Mouse (Mus musculus): ENCODE measurements around the gene Pelo.

The Pelo gene

DNA sequence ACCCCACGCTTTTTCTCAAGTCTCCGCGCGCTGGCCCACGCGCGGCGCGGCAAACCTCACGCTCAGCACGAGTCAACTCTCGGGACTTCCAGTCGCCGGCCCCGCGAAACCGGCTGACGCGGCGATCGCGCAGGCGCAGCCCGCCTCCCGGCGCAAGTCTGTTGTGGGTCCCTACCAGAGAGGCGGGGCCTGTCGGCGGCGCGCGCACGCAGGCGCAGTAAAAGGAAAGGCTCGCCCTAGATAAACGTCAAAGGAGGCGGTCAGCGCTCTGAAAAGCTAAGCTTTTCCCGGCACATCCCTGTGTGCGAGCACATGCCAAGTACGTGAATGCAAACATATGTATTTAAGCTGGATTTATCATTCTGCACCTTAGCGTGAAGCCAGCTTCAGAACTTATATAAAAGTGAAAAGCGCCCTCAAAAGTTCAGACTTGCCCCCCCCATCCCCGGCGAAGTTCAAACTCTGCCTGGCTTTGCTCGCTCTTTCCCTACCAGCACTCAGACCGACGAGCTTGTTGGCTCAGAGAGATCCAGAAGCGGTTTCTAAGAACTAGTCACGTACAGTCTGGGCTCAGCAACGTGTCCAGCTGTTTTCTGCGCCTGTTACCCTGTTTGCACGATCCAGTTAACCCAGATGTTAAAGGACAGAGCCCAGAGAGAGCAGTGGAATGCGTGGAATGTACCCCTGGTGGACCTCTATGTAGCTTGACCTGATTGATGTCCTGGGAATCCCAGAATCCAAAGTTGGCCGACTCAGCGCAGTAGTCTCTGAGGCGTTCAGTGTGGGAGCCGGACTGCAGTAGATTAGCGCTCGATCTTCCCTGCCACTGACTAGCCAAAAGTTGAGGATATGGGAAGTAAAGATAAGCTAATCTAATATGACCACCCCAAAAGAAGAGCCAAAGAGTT lies at the start of gene Pelo:
Gene Pelo (minus strand): TSS at position 118 of the 908 bp plus-strand sequence.
- peak; percentile 96 for DNase-seq

DNA sequence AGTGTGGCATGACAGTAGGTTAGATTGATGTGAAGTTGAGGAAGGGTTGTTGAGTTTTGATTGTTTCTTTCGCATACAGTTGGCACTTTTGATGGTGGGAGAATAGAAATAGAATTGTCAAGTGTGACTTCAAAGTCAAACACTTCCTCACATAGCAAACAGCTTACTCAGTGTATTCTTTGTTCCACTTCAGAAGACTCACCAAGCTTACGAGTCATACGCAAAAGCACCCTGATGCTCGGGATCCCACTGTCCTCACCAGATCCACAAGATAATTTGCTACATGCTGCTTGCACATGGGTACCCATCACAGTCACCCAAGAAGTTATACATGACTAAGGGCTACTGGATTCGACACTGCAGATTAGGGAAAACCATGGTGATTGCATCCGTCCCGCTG lies 48.5 kb upstream of the Pelo start:
- DNase-seq, result no peak

DNA sequence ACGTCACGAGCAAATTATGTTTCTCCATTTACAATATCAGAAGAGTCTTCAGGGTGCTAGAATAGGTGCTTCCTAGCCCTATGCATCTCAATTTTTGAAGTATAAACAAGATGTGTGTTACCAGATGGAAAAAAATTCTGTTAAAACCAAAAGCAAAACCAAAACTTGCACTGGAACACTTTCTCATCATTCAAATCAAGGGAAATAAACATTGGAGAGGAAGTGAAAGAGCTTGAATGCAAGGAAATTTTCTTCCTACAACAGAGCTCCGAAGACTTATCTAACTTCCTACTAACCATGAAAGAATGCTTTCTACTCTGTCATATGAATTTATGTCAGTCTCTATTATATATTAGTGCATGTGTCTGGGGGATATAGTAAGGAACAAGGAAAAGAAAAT lies 46.8 kb upstream of the Pelo start:
- no peak for DNase-seq

DNA sequence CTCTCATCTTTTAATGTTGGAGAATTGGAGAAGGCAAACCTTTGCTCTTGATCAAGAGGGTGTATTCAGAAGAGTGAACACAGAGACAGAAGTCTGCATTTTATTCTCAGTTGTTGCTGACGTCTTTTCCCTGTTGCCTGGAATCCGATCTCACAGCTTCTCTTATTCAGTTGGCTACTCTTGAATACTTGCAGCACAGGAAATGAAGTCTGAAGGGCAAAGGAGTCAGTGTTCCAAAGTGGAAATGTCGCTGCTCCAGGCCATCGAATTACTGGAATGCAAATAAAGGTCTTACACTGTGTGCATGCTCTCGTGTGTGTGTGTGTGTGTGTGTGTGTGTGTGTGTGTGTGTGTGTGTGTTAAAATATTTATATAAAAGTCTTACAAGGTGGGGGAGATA lies 42.4 kb upstream of the Pelo start:
- no peak for DNase-seq

DNA sequence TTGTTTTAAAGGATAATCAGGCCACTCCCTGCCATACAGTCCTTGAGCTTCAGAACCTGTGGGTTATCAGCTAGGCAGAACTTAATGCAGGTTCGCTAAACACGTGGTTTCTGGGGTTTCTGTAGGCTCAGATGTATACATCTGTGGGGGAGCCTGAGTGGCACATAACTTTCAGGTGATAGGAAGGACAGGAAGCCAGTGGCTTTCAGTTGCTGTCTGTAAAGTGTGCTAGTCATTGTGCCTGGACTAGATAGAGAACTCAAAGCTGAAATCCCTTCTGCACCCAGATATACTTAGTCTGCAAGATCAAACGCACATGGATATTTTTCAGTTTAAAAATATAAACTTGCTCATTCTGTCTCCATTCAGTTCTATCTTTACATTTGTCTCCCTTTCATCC lies 41.4 kb upstream of the Pelo start:
- DNase-seq, result no peak

DNA sequence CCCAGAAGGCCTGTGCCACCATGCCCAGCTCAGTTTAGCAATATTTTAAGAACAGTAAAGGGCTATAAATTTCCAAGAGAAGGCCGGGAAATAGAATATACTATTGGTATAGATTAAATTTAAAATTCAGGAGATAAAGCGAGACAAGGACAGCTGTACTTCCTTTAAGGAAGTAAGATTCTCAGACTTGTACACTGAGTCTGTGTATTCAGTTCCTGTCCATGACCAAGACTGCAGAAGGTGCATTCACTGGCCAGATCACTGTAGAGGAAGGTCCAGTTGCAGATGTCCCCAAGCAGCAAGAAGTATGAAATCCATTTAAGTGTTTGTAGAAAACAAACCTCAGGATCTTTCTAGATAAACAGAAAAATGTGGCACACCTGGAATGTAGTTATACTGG lies 40.0 kb upstream of the Pelo start:
- DNase-seq, result no peak

DNA sequence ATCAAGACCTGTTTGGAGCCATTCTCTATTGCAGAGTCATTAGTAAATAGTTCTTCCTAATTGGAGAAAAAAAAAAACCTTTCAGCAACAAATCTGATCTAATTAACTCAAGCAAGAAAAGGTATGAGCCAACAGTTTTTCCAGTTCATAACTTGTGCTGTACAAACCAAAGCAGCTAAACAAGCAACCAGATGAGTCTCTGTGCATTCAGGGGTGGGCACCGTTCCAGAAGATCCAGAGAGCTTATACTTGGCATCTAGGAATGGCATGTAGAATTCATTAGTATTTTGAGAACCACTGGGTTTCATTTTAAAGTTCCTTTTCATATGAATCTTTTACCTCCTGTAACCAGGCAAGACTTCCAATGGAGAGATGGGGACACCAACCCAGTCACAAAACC lies 37.8 kb upstream of the Pelo start:
- DNase-seq, result no peak

DNA sequence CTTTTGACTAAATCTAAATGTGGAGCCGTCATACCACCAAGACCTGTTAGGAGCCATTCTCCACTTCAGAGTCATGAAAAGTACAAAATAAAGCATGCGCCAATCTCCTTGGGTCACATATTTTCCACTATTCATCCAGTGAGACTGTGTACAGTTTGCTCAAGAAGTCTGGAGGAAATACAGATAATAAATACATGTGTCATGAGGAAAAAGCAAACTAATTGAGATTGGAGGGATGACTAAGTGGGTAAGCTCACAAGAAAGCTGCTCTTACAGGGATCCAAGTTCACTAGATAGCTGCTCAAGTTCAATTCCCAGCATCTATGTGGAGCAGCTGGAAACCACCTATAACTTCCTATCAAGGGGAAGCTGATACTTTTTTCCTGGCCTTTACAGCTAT lies 36.5 kb upstream of the Pelo start:
- no peak for DNase-seq

DNA sequence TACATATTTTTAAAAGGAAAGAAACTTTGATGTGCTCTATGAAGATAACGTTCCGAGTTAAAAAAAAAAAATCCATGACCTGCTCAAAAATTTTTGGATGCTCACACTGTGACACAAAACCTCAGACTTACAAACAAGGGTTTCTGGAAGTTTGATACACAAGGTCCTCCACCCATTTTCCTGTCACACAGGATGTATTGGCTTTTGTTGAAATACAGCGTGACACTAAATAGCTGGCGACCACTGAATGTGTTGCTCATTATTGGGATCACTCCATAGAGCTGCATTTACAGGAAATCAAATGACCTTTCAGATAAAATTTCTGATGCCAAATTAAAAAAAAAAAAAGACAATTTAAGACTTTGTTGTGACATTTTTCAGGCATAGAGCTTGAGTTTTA lies 35.1 kb upstream of the Pelo start:
- DNase-seq, result no peak

DNA sequence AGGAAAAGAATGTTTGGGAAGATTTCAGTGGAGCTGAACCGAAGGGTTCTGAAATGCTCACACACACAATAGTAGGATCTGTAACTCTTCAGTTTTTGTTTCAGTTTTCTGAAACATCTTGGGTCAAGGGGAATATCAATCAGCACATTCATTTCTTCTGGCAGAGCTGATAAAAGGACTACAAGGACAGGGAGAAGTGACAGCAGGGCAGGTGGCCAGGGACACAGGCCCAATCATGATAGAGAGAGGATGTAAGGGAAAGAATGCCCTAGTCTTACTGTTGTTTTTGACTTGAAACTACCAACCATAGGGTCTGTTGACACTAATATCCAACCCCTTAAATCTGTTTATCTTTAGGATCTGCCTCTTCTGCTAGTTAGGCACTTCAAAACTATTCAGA lies 34.5 kb upstream of the Pelo start:
- no peak for DNase-seq

DNA sequence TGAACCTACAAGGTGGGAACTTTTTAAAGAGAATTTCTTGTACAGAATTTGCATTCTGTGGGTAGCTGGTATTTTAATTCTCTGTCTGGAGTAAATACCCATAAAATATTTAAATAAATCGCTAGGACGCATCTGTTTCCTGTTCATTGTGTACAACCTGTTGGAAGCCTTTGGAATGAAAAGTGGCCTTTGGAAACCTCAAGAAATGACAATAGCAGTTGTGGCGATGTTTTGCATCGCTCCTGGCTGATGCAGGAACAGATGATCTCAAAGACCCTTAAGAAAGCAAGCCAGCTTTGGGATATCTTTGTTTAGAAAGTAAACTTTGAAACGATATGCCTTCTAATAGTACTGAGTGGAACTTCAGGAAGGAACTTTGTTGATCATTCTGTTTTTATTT lies 28.8 kb upstream of the Pelo start:
- no peak for DNase-seq

DNA sequence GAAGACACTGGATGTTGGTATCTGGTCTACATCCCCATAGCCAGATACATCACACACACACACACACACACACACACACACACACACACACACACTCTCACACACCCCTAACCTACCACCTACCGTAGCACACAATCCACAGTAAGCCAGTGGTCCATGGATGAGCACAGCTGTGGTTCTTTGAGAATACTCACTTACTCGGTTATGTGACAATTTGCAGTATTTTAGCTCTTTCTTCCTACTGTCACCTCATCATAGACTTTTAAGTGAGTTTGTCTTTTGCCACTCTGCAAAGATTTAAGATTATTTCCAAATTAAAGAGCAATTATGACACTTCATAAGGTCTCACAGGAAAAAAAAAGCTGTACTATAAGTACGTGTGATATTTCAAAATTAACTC lies 28.2 kb upstream of the Pelo start:
- no peak for DNase-seq

DNA sequence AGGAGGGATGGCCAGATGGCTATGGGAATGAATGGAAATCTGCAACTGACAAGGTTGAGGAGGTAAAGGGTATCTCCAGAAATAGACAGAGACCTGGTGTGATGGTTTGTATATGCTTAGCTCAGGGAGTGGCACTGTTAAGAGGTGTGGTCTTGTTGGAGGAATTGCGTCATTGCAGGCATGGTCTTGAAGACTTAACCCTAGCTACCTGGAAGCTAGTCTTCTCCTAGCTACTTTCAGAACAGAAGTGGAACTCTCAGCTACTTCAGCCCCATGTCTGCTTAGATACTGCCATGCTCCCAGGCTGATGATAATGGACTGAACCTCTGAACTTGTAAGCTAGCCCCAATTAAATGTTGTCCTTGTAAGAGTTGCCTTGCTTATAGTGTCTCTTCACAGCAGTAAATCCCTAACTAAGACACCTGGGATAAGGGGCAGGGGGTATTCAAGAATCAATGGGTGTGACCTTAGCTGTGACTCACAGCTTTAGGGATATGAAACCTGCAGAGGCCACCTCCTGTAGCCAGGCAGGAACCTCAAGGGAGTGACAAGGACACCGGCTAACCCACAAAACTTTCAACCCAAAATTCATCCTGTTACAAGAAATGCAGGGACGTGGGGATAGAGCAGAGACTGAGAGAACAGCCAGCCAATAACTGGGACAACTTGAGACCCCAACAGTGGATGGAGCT lies 27.1 kb upstream of the Pelo start:
- no peak for DNase-seq

DNA sequence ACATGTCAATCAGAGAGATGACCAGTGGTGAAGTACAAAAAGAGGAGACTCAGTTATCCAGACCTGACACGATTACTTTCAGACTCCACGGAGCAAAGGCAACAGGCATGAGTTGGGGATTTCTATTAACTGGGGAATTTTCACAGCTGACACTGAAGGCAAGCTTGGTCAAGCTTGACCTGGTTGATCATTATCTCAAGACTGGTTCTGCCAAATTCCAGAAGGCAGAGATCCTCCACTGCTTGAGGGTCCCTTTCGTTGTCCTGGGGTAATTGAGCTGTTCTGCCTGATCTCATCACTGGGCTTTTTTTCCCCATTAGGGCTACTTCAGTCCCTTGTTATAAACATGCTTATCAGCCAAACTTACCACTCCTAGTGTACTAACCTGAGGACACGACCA lies 19.6 kb upstream of the Pelo start:
- no peak for DNase-seq

DNA sequence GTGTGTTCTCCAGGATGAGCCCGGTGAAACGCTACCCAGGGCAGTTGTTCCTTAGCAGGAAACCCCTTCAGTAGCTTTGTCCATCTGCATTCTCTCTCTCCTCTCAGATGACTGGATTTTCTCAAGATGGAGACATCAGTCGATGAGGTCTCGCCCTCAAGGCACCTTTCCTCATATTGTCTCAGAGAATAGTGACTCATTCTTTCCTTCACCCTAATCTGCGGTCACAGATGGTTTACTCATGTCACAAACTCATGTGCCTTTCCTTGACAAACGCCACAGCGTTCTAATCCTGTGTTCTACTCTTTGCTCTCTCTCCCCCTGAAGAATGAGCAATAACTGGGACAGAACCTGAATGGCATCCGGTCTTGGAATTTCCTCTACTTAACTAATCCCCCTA lies 17.4 kb upstream of the Pelo start:
- DNase-seq, result no peak

DNA sequence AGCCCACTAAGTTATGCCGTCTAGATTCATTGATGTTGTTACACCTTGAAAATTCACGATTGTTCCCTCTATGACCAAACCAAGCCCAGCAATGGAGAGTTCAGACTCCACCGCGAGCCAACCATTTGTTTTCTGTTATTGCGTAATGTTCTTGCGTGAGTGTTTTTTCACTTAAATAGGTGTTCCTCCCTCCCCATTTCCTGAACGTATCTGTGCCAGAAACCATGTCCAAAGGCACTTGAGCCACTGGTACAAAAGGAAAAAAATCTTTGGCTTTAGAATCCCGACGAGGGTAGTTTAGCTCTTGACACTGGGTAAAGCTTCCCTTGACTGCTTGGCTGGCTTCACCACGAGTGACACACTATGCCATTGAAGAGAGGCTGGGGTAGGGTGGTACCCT lies 16.2 kb upstream of the Pelo start:
- no peak for DNase-seq

DNA sequence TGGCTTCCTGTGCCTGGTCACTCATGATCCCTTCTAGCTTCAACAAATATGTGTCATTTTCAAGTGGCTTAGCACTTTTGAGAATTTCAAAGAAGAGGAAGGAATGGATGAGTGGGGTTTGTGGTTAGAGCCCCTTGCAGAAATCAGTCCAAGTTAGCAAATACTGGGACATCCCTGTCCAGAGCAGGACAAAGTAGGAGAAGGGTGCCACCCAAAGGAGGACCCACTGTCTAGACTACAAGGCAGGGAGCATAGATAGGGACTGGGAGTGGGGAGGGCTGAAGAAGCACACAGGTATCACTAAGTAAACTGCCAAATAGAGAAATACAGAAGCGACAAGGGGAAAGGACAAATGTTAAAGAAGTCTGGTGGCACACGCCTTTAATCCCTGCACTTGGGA lies 12.8 kb upstream of the Pelo start:
- DNase-seq, result no peak

DNA sequence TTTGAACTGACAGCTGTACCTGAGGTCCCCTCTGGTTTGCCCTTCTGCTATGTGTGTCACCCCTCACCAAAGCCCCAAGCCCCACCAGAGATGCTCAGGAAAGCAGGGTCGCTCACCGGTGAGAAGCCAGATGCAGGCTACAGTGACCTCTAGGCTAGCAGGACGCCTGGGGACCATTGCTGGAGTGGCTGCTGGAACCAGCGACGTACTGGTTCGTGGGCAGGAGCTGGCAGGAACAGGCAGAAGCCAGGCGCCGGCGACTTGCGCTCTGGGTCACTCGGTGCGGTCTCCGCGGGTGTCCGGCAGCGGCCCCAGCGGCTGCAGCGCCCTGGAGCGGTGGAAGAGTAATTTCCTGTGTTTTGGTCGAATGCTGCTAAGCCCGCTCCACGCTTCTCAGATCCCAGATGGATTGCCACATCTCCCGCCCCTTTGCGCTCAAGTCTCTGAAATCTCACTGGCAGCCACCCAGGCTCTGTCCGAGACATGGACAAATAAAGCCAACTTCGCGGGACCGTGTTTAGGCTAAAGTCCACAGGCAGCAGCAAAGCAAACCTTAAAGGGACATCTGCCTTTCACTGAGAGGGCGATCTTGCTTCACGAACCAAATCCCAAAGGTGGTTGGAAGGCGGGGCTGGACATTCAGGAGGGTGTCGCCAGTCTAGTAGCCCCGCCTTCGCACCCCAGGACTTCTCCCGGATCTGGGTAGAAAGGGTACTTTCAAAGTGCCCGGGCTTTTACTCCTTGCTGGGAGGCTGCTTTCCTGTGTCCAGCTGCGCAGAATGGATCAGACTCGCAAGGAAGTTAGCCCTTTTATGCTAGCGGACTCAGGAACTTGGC lies 11.6 kb upstream of the Pelo start, which contains the start of the genes Gm49395 and Itga1:
Gene Gm49395 (minus strand): TSS at position 567 of the 837 bp plus-strand sequence.
Gene Itga1 (minus strand): TSS at position 610 of the 837 bp plus-strand sequence.
- DNase-seq, result no peak

DNA sequence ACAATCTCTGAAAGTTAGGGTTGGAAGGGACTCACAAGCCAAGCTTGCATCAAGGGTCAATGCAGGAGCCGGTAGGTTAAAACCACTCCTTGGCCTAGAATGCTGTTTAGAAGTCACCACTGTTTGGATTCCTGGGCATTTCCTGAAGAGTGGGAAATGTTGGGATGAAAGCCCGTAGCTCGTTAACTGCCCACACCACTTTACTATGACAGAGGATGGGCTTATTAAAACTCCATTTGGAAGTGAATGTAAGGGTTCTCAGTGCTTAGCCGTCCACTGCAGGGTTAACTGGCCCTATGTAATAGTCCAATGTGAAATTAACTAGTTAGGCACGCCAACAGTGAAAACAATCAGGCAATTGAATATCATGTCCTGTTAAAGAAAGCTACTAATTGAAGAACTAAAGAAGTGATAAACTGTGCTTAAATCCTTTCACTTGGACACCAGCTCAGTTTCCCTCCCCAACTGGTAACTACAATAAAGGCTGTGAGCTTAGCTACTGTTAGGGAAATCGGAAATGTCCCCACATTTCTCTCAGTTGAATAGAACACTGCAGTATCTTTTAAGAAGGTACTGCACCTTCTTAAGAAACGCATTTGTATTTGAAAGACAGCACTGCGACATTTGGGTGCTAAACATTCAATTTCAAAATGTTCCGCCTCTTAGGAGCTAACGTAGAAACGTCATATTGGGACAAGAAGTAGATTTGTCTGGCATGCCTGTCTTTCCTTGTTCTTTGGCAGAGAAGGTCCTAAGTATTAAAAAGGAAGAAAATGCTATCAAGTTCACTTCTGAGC lies 10.6 kb upstream of the Pelo start:
- DNase-seq, result no peak

DNA sequence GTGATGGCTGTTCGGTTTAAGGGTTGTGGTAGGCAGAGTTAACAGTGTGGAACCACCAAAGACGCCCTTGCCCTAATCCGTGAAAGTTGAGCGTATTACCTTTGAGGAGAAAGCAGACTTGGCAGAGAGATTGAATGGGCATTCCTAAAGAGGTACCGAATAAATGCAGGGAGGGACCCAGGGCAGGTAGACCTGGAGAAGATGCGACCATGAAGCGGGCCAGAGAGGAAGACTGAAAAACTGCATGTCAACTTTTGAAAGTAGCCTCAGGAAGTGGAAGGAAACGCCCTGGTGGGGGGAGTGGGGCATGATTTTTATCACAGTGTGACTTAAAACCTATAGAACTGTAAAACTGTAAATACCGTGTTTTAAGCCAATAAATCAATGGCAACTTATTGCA lies 9.4 kb upstream of the Pelo start:
- no peak for DNase-seq

DNA sequence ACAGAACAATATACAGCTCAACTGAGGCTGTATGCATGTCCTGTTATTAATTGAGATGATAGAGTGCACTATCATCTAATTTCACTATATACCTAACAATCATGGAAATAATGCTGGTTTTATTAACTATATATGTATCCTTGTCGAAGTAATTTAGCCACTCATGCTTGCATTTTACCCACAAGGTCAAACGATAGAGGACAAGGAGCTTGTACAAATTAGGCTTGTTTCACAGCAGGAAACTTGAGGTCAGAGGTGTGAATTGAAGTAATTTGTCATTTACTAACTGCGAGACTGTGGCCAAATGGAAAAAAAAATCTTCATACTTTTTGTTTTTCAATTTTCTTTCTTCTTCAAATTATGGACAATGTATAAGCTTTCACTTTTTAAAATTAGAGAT lies 8.2 kb upstream of the Pelo start:
- DNase-seq, result no peak

DNA sequence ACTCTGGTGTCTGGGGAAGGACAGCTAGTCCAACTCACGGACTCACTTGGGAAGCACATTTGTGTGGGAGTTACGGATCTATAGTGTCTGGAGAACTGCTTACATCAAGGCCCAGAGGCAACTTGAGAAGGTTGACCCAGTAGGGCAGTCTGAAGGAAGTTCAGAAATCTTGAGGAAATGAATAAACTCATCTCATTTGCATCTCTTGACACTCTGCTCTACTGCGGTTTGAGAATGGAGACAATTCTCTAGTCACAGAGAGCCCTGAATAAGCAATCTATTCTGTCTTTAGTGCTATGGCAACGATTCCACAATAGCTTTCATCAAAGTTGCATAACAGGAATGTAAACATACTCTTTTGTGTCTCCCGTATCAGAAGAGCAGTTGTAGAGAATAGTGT lies 7.0 kb upstream of the Pelo start:
- no peak for DNase-seq

DNA sequence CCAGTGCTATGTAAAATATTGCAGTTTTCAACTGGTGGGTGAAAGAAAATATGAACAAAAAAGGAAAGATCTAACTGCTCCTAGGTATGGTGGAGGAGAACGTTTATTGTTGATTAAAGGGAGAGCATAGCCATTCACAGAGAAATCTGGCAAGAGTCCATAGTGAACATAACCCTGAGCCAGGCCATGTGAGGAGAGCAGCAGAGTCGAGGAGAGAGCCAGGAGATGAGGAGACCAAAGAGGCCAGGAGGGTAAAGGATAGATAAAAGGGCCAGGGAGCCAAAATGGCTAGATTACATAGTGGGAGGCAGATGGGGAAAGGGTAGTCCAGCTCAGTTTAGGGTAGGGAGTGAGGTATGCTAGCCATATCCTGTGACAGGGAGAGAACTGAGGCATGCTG lies 6.2 kb upstream of the Pelo start:
- DNase-seq, result no peak
